Mouse (Mus musculus) hindlimb bud, embryonic 11.5 days (tissue): ENCODE data around the gene Tmem50a.
A peak's percentile ranks its signal among the peaks of the same experiment; 100 is the strongest.
"Not testable (repeated sequence)": the region's sequence is repeated elsewhere in the genome, so short reads cannot be mapped to it uniquely, and the experiment has no call there.

ENCODE experiments used
- DNase-seq: peaks from one replicate; pipeline ENCODE4 v3.0.0-alpha.2; 2012; ENCODE audit warnings: low read depth, low spot score; ENCODE audit errors: extremely low spot score

The Tmem50a gene

GRCm38 (mm10) chr4:134923258-134924018 is 8.6 kb upstream of the Tmem50a start, which contains the start of gene Rsrp1:
TSS of gene Rsrp1 (plus strand) at chr4:134923592.
- DNase-seq = peak; percentile 96

DNA sequence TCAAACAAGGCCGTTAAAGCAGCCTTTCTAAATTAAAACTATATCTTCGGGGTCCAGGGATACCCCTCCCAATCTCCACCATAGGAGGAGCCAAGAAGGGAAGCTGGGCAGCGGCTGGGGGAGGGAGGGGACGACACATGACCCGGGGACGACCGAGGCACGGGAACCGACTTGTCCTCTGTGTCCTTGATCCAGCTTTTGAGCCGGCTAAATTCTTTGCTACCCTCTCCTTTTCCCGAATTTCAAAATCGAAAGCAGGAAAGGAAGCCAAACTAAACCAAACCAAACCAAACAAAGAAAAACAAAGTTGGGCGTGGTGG is 8.1 kb upstream of the Tmem50a start:
- no peak for DNase-seq

- DNase-seq = no peak
Observed at GRCm38 (mm10) chr4:134922111-134922924, 7.5 kb upstream of the Tmem50a start.

DNA sequence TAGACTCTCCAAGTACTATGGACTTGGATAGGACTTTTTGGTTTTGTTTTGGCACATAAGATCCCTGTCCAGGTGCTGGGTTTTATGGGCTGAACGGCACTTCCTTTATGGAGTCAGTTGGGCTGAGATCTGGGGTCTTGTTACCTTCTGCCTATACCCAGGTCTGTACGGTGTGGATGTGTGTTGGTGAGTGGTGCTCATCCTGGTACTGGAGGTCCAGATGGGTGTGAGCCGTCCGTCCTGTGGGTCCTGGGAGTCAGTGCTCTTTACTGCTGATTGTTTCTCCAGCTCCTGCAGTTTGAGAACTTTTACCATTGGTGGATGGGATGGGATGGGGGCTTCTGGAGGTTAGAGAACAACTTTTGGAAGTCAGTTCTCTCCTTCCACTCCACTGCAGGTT is 6.9 kb upstream of the Tmem50a start:
- DNase-seq = no peak

GRCm38 (mm10) chr4:134920631-134921030 is 5.8 kb upstream of the Tmem50a start:
- no peak for DNase-seq

DNA sequence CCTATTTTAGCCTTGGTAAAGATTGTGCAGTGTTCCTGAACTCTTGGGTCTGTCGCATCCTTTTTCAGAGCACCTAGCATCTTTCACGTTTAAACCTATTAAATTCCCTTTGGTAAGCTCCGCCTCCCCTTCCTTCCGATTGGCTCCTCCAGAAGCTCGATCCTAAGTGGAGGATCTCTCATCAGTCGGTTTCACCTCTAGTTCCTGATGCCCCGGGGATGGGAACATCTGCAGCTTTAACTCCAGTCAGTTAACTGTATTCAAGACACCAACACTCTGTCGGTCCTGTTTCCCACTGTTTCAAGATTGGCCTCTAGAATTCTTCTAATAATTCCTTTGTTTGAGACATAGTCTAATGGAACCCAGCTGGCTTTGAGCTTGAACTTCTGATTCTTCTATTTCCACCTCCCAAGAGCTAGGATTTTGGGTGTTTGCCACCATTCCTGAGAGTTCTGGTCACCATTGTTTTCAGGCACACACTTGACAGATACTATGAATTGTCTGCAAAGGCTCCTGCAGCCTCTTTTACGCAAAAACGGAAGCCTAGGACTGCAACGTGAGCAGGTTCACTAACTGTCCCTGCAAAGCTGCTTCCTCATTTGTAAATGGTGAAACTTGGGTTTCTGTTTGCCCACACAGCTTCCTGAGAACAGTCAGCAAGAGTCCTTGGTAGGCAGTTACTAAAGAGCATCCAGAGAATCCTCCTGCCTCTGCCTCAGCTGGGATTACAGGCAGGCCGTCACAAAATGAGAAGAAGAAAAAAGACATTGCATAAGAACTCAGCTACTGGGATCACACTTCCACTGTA is 5.1 kb upstream of the Tmem50a start:
- no peak for DNase-seq

GRCm38 (mm10) chr4:134918381-134918780 is 3.6 kb upstream of the Tmem50a start:
- no peak for DNase-seq

- no peak for DNase-seq
Observed at GRCm38 (mm10) chr4:134917194-134917593, 2.4 kb upstream of the Tmem50a start.

GRCm38 (mm10) chr4:134915223-134916050 is 613 bp upstream of the Tmem50a start:
- no peak for DNase-seq

GRCm38 (mm10) chr4:134914122-134914863 is 531 bp downstream of the Tmem50a start:
- DNase-seq = no peak

- DNase-seq = no peak
Observed at GRCm38 (mm10) chr4:134913413-134913812, 1.4 kb downstream of the Tmem50a start.

DNA sequence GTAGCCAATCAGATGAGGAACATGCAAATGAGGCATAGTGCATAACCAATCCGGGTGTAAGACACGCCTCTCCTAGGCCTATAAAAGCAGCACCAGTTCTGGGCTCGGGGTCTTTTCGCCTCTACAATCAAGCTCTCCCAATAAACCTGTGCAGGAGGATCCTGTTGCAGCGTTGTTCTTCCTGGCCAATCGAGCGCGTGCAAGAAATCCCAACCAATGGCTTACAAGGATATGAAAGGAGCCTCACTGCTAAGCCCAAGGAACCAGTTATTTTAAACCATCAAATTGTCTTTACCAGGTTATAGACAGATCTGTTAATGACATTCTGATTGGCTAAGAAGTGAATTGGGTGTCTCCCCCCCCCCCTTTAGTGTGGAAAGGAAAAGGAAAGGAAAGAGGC is 3.4 kb downstream of the Tmem50a start:
- DNase-seq = not testable (repeated sequence)

- no peak for DNase-seq
Observed at GRCm38 (mm10) chr4:134903046-134903445, 11.8 kb downstream of the Tmem50a start.

DNA sequence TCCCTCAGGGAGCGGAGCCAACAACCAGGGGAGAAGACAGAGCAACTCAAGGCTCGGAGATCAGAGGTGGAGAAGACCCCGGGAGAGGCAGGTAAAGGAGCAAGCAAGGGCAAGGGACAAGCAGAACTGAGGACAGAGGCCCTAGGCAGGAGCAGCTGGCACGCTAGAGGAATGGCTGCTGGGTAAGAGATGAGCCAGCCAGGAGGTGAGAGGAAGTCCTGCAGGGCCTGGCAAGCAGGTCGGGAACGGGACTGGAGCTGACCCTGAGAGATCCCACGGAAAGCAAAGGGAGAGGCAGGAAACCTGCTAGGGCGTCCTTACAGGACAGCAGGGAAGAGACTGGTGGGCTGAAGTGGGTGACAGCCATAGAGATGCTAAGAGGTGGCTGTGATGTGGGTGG is 13.7 kb downstream of the Tmem50a start:
- DNase-seq = no peak

GRCm38 (mm10) chr4:134897256-134897655 is 17.6 kb downstream of the Tmem50a start:
- DNase-seq = no peak

- no peak for DNase-seq
Observed at GRCm38 (mm10) chr4:134892096-134892495, 22.7 kb downstream of the Tmem50a start.

- no peak for DNase-seq
Observed at GRCm38 (mm10) chr4:134884364-134884763, 30.5 kb downstream of the Tmem50a start.

DNA sequence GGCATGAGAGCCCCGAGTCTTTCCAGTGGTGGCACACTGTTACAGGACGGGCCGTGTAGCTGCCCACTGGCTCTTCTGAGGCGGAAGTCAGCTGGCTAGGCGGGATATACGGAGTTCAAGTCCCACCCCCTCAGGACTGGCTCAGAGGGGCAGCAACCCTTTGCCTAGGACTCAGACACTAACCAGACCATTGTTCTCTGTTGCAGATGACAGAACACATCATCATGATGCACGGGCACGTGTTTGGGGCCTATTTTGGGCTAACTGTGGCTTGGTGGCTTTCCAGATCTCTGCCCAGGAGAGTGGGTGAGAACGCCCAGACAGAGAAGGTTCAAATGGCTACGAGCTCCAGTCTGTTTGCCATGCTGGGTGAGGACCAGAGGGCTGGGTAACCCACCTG is 31.0 kb downstream of the Tmem50a start:
- DNase-seq = no peak

GRCm38 (mm10) chr4:134883266-134883665 is 31.6 kb downstream of the Tmem50a start:
- DNase-seq = no peak

DNA sequence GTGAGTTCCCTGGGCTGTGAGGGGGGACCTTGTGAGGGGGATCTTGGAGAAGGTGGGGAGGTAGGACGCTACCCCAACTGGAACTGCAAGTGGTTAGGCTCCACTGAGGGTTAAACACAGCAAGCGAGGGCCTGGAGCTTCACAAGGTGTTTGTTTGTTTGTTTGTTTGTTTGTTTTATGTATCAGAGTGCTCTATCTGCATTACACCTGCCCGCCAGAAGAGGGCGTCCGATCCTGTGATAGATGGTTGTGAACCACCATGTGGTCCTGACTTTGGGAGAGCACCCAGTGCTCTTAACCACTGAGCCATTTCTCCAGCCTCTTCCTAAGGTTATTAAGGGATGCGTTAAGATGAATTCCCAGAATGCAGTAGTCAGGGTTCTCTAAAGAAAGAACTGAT is 34.8 kb downstream of the Tmem50a start:
- DNase-seq = no peak
